Mouse (Mus musculus) olfactory bulb, adult 2 months (tissue): ENCODE measurements at regions not wholly inside any gene's neighbourhood (a gene's known extent, or its start where the extent isn't known, plus 50 kb on each side); places are given as distances from the start of the nearest gene placed in this dataset.

Source experiments
- CTCF ChIP-seq: fragments of 200-500 bp; IDR thresholded peaks from 2 replicates; pipeline ENCODE4 v1.5.1; 2012; ENCODE audit warnings: low read depth, mild to moderate bottlenecking, low read length, moderate library complexity; ENCODE audit not compliant: insufficient read depth
- POLR2A ChIP-seq: fragments of 200-500 bp; IDR thresholded peaks from 2 replicates; pipeline ENCODE4 v1.6.1; 2012; ENCODE audit warnings: mild to moderate bottlenecking, low read depth, low read length, moderate library complexity; ENCODE audit not compliant: insufficient read depth

- TF ChIP-seq POLR2A (no peak), CTCF (no peak)
These were observed 201.4 kb upstream of the Egln3 start for GRCm38 (mm10) chr12:54405066-54405465.
